Mouse (Mus musculus): ENCODE results near the gene Slc39a11.

GRCm38 (mm10) chr11:113196234-113197007 is 453.5 kb downstream of the Slc39a11 start:
- TF ChIP-seq CTCF (IDR thresholded peaks at IDR 0.05; ENCODE audit: low read depth) (no peak), EP300 (optimal IDR thresholded peaks at IDR 0.05) (no peak)
